Mouse (Mus musculus) midbrain, embryonic 12.5 days (tissue): ENCODE measurements around the gene Tnnc1. TPM values are rescaled to one million over a fixed set of nuclear protein-coding genes. Genes with fewer than 3 reads are reported as not detected.

Source experiments
- ATAC-seq: fragments of 200-750 bp; cut with Nextera tagmentation; 2 replicates; pipeline ENCODE4 v1.8.0; 2017; ENCODE audit warnings: low read depth, moderate TSS enrichment, moderate library complexity; ENCODE audit not compliant: low FRiP score
- H3K27ac ChIP-seq: fragments of 300-500 bp; sonication (generic); replicated peaks from 2 replicates; pipeline ENCODE4 v1.5.1; 2016; ENCODE audit warnings: mild to moderate bottlenecking
- H3K27me3 ChIP-seq: fragments of 300-500 bp; sonication (generic); 2 replicates; pipeline ENCODE4 v1.6.1; 2016; ENCODE audit warnings: mild to moderate bottlenecking
- H3K36me3 ChIP-seq: fragments of 300-500 bp; sonication (generic); 2 replicates; pipeline ENCODE4 v1.6.1; 2016
- H3K4me1 ChIP-seq: fragments of 300-500 bp; sonication (generic); 2 replicates; pipeline ENCODE4 v1.6.1; 2016
- H3K4me2 ChIP-seq: fragments of 300-500 bp; sonication (generic); replicated peaks from 2 replicates; pipeline ENCODE4 v1.6.1; 2016; ENCODE audit warnings: mild to moderate bottlenecking, moderate library complexity
- H3K4me3 ChIP-seq: fragments of 300-500 bp; sonication (generic); 2 replicates; pipeline ENCODE4 v1.5.1; 2016; ENCODE audit warnings: mild to moderate bottlenecking
- H3K9ac ChIP-seq: fragments of 300-500 bp; sonication (generic); replicated peaks from 2 replicates; pipeline ENCODE4 v1.6.1; 2016; ENCODE audit warnings: mild to moderate bottlenecking, moderate library complexity
- H3K9me3 ChIP-seq: fragments of 300-500 bp; sonication (generic); 2 replicates; pipeline ENCODE4 v1.6.1; 2016; ENCODE audit warnings: mild to moderate bottlenecking
- WGBS: fragments of 180-500 bp; shearing (Covaris S2); methylation state at CpG from one replicate; pipeline ENCODE4 v1.1.7; 2016; 5-methylcytosine and 5-hydroxymethylcytosine counted together
- polyA plus RNA-seq: library from polyadenylated mRNA; unstranded; fragments of >200 nt; fragmentation: Nextera tagmentation; extraction: Ambion mirVana; gene quantifications from 2 replicates; pipeline ENCODE4 v1.2.1, GENCODE M21; 2016

Tnnc1 gene
- polyA plus RNA-seq, 1 experiment from 2014 or later = 3.0 TPM

- H3K9me3 ChIP-seq = no peaks in the 10 kb centered on the region
- no peak overlapping the region for H3K4me3 ChIP-seq
- H3K4me1 ChIP-seq = no peaks in the 10 kb centered on the region
- ATAC-seq = no peak
- H3K9ac ChIP-seq = no peak overlapping the region
- no peak overlapping the region for H3K4me2 ChIP-seq
- H3K27me3 ChIP-seq = no peaks in the 10 kb centered on the region
- H3K36me3 ChIP-seq = no peaks in the 10 kb centered on the region
- WGBS = 76% methylated on average over 1 of the region's 1 CpGs
- H3K27ac ChIP-seq = no peak overlapping the region
These were observed 37.8 kb downstream of the Tnnc1 start for GRCm38 (mm10) chr14:31245946-31246345.

GRCm38 (mm10) chr14:31248396-31248795 is 40.3 kb downstream of the Tnnc1 start:
- H3K27me3 ChIP-seq = no peaks in the 10 kb centered on the region
- no peak for ATAC-seq
- no peak overlapping the region for H3K4me2 ChIP-seq
- peaks cover 6% of the 10 kb centered on the region for H3K36me3 ChIP-seq
- 91% methylated on average over 6 of the region's 6 CpGs for WGBS
- H3K27ac ChIP-seq = no peak overlapping the region
- H3K9ac ChIP-seq = no peak overlapping the region
- no peaks in the 10 kb centered on the region for H3K9me3 ChIP-seq
- peaks cover 9% of the 10 kb centered on the region for H3K4me1 ChIP-seq
- no peak overlapping the region for H3K4me3 ChIP-seq

- Histone ChIP-seq H3K4me3 (peak overlapping the region; percentile 85), H3K36me3 (peaks cover 27% of the 10 kb centered on the region), H3K9me3 (no peaks in the 10 kb centered on the region), H3K27ac (peak overlapping the region; percentile 89), H3K27me3 (no peaks in the 10 kb centered on the region), H3K9ac (peak overlapping the region; percentile 86), H3K4me1 (peaks cover 9% of the 10 kb centered on the region), H3K4me2 (peak overlapping the region; percentile 74)
- 22% methylated on average over 38 of the region's 38 CpGs for WGBS
- peak; percentile 5; the same call in 1 of the 2 replicates for ATAC-seq
These were observed 42.3 kb downstream of the Tnnc1 start for GRCm38 (mm10) chr14:31250222-31251083.

- Histone ChIP-seq H3K4me2 (peak within 1 kb of the TSS; percentile 74), H3K27me3 (no peaks in the 10 kb centered on the region), H3K36me3 (peaks cover 34% of the 10 kb centered on the region), H3K4me3 (peak within 1 kb of the TSS; percentile 85), H3K4me1 (peaks cover 9% of the 10 kb centered on the region), H3K27ac (peak within 1 kb of the TSS; percentile 89), H3K9me3 (no peaks in the 10 kb centered on the region), H3K9ac (peak within 1 kb of the TSS; percentile 86)
- WGBS = under 1% methylated on average over 62 of the region's 75 CpGs
- peak; percentile 93 for ATAC-seq
These were observed 43.0 kb downstream of the Tnnc1 start, which contains the start of the genes Phf7 and Bap1 for GRCm38 (mm10) chr14:31251084-31251604. Phf7 (minus strand) TSS chr14:31251317. Bap1 (plus strand) TSS chr14:31251450.

GRCm38 (mm10) chr14:31251626-31252025 is 43.5 kb downstream of the Tnnc1 start:
- H3K4me2 ChIP-seq = peak overlapping the region; percentile 74
- peak overlapping the region; percentile 89 for H3K27ac ChIP-seq
- H3K27me3 ChIP-seq = no peaks in the 10 kb centered on the region
- peak overlapping the region; percentile 85 for H3K4me3 ChIP-seq
- peaks cover 39% of the 10 kb centered on the region for H3K36me3 ChIP-seq
- WGBS = 3% methylated on average over 18 of the region's 18 CpGs
- peak overlapping the region; percentile 86 for H3K9ac ChIP-seq
- H3K4me1 ChIP-seq = peaks cover 9% of the 10 kb centered on the region
- H3K9me3 ChIP-seq = no peaks in the 10 kb centered on the region
- no peak; the same call in 1 of the 2 replicates for ATAC-seq

- H3K36me3 ChIP-seq = peaks cover 43% of the 10 kb centered on the region
- H3K27me3 ChIP-seq = no peaks in the 10 kb centered on the region
- no peak for ATAC-seq
- no peaks in the 10 kb centered on the region for H3K9me3 ChIP-seq
- peaks cover 9% of the 10 kb centered on the region for H3K4me1 ChIP-seq
- peak overlapping the region; percentile 86 for H3K9ac ChIP-seq
- WGBS = 94% methylated on average over 5 of the region's 5 CpGs
- peak overlapping the region; percentile 85 for H3K4me3 ChIP-seq
- peak overlapping the region; percentile 74 for H3K4me2 ChIP-seq
- no peak overlapping the region for H3K27ac ChIP-seq
These were observed 44.0 kb downstream of the Tnnc1 start for GRCm38 (mm10) chr14:31252091-31252490.

GRCm38 (mm10) chr14:31258476-31259050 is 50.5 kb downstream of the Tnnc1 start:
- Histone ChIP-seq H3K27me3 (no peaks in the 10 kb centered on the region), H3K36me3 (peaks cover 89% of the 10 kb centered on the region), H3K4me2 (no peak overlapping the region), H3K4me1 (no peaks in the 10 kb centered on the region), H3K9me3 (no peaks in the 10 kb centered on the region), H3K27ac (no peak overlapping the region), H3K9ac (no peak overlapping the region), H3K4me3 (no peak overlapping the region)
- WGBS = 96% methylated on average over 14 of the region's 14 CpGs
- ATAC-seq = no peak

GRCm38 (mm10) chr14:31260374-31260773 is 52.3 kb downstream of the Tnnc1 start:
- 92% methylated on average over 4 of the region's 4 CpGs for WGBS
- Histone ChIP-seq H3K9ac (no peak overlapping the region), H3K4me1 (no peaks in the 10 kb centered on the region), H3K4me2 (no peak overlapping the region), H3K27ac (no peak overlapping the region), H3K9me3 (no peaks in the 10 kb centered on the region), H3K4me3 (no peak overlapping the region), H3K36me3 (peaks cover 71% of the 10 kb centered on the region), H3K27me3 (no peaks in the 10 kb centered on the region)
- ATAC-seq = no peak

- Histone ChIP-seq H3K27me3 (no peaks in the 10 kb centered on the region), H3K4me3 (no peak overlapping the region), H3K4me2 (no peak overlapping the region), H3K36me3 (peaks cover 66% of the 10 kb centered on the region), H3K4me1 (no peaks in the 10 kb centered on the region), H3K9me3 (no peaks in the 10 kb centered on the region), H3K9ac (no peak overlapping the region), H3K27ac (no peak overlapping the region)
- no peak for ATAC-seq
- WGBS = 94% methylated on average over 9 of the region's 9 CpGs
These were observed 52.8 kb downstream of the Tnnc1 start for GRCm38 (mm10) chr14:31260932-31261331.

Other genes starting within 250 kb of the Tnnc1 start
- gene Glt8d1, start 206.9 kb upstream of the Tnnc1 start, polyA plus RNA-seq = 67.9 and 69.0 TPM in 2 replicates
- 277 and 281 TPM in 2 replicates for gene Spcs1, start 206.6 kb upstream of the Tnnc1 start, polyA plus RNA-seq
- gene Pbrm1, start 189.2 kb upstream of the Tnnc1 start, polyA plus RNA-seq = 214 and 226 TPM in 2 replicates
- gene Gnl3, start 189.2 kb upstream of the Tnnc1 start, polyA plus RNA-seq = 79.5 and 80.7 TPM in 2 replicates
- 61.1 and 62.3 TPM in 2 replicates for gene Smim4, start 79.4 kb upstream of the Tnnc1 start, polyA plus RNA-seq
- gene Nt5dc2, start 77.3 kb upstream of the Tnnc1 start, polyA plus RNA-seq = 446 and 464 TPM in 2 replicates
- gene Stab1, start 39.7 kb upstream of the Tnnc1 start, polyA plus RNA-seq = 39.7 and 40.3 TPM in 2 replicates
- gene Nisch, start 8.6 kb downstream of the Tnnc1 start, polyA plus RNA-seq = 463 and 480 TPM in 2 replicates
- 0.69 and 1.1 TPM in 2 replicates for gene Sema3g, start 9.5 kb downstream of the Tnnc1 start, polyA plus RNA-seq
- gene Phf7, start 43.0 kb downstream of the Tnnc1 start, polyA plus RNA-seq = 12.0 and 12.2 TPM in 2 replicates
- gene Bap1, start 43.1 kb downstream of the Tnnc1 start, polyA plus RNA-seq = 124 and 127 TPM in 2 replicates
- 6.0 and 6.4 TPM in 2 replicates for gene Dnah1, start 115.6 kb downstream of the Tnnc1 start, polyA plus RNA-seq
- 51.4 and 55.8 TPM in 2 replicates for gene Capn7, start 128.3 kb downstream of the Tnnc1 start, polyA plus RNA-seq
- 43.3 and 46.8 TPM in 2 replicates for gene Sh3bp5, start 227.8 kb downstream of the Tnnc1 start, polyA plus RNA-seq